Mouse (Mus musculus) cerebellum, adult 9-11 months (tissue): Measurements from ENCODE around the gene Zmpste24.
A peak's percentile ranks its signal among the peaks of the same experiment; 100 is the strongest.

ENCODE experiments used
- DNase-seq: peaks from one replicate; pipeline ENCODE4 v3.0.0; 2022

Gene Zmpste24

DNA sequence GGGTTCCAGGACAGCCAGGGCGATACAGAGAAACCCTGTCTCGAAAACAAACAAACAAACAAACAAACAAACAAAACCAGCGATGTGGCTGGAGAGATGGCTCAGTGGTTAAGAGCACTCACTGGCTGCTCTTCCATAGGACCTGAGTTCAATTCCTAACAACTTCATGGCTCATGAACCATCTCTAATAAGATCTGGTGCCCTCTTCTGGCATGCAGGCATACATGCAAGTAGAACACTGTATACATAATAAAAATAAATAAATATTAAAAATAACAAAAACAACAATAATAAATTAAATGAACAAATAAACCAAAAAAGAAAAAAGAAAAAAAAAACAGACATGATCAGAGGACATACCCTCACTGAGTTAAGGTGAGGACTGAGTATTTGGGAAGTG is 68.4 kb downstream of the Zmpste24 start:
- no peak for DNase-seq

DNA sequence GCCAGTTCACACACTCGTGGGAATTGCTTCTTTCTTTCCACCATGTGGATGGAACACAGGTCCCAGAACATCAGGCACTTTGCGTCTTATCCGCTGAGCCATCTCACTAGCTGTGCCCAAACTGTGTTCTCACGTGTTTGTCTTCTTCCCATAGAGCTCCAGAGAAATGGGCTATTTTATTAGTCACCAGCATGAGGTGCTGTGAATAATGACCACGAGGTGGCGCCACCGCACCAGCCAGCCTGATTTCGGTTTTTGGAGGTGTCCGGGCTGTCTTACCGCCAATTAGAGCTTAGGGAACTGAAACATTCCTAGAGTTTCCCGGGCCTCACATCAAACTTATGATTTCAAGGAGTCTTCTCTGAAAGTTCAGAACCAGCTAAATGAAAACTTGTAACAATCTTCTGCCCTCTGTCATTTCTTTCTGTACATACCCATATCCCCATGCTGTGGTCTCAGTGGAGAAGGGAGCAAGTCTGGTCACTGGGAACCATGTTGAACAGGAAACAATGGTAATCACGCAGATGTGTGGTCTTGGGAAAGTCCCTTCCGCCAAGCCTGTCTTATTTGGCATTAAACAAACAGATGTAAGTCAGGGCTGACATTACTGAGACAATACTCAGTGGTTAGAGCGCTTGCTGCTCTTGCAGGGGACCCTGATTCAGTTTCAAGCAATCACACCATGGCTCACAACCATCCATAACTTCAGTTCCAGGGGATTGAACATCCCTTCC is 69.2 kb downstream of the Zmpste24 start:
- DNase-seq: no peak

DNA sequence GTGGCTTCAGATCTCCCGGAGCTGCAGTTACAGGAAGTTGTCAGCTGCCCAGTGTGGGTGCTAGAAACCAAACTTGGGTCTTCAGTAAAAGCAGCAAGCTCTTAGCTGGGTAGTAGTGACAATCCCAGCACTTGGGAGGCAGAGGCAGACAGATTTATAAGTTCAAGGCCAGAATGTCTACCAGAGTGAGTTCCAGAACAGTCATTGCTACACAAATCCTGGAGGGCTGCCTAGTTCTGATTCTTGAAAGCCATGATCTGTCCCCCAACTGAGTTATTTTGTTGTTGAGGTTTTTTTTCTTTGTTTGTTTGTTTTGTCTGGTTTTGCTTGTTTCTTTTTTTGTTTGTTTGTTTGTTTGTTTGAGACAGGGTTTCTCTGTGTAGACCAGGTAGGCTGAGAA is 69.9 kb downstream of the Zmpste24 start:
- DNase-seq: no peak

DNA sequence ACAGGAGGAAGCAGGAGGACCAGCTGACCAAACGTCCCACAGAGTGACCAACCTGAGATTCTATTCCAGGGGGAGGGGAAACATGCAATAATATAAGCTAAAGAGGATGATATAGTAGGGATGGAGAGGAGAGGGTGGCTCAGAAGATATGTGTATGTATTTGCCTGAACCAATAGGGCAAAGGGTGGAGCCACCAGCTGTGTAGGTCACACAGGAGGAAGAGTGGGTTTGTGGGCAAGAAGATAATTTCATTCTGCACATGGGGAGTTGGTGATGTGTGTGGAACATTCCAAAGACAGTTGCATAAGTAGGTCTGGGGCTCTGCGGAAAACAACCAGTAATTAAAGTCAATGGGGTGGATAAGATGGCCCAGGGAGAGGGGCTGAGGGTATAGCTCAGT is 72.4 kb downstream of the Zmpste24 start:
- no peak for DNase-seq

DNA sequence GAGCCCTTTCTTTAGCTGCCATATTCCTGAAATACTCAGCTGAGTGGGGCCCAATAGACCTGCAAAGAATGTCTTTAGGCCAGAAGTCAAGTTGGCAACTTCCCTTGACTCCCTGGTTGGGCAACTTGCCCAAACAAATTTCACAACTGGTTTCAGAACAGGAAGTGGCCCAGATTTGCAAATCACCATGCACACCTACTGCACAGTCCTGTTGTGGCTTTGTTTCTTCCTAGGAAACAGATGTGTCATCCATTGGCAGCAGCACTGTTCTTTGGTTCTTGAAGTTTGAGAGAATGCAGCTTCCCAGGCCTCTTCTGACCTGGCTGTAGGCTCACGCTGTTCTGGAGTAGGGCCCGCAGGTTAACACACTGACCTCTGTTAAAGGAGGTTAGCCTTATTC is 74.1 kb downstream of the Zmpste24 start:
- DNase-seq: no peak

DNA sequence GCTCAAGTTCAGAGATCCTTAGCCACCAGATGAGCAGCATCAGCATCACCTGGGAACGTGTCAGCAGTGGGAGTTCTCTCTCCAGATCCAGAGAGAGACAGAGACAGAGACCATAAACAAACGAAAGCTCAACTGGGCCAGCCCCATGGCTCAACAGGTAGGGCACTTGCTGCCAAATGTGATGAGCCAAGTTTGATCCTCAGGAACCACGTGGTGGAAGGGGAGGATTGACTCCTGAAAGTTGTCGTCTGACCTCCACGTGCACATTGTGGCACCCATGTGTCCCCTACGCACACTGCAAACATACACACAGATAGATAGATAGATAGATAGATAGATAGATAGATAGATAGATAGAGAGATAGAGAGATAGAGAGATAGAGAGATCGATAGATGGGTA is 74.6 kb downstream of the Zmpste24 start:
- no peak for DNase-seq

DNA sequence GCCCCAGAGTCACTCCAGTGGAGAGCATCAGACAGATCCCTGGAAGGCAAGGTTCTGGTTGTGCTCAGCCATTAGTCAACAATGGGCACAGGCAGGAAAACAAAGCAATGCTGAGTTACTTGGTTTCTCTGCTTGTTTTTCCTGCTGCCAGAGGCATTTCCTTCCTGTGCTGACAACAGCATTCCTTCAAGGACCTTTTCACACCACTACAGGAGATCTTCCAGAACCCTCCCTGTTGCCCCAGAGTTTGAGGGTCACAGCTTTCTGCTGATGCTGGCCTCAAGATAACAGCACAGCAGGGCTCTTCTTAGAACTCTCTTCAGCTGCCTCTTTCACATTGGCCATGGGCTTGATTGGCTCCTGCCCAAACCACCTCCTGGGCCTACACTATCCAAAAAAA is 76.1 kb downstream of the Zmpste24 start:
- no peak for DNase-seq

DNA sequence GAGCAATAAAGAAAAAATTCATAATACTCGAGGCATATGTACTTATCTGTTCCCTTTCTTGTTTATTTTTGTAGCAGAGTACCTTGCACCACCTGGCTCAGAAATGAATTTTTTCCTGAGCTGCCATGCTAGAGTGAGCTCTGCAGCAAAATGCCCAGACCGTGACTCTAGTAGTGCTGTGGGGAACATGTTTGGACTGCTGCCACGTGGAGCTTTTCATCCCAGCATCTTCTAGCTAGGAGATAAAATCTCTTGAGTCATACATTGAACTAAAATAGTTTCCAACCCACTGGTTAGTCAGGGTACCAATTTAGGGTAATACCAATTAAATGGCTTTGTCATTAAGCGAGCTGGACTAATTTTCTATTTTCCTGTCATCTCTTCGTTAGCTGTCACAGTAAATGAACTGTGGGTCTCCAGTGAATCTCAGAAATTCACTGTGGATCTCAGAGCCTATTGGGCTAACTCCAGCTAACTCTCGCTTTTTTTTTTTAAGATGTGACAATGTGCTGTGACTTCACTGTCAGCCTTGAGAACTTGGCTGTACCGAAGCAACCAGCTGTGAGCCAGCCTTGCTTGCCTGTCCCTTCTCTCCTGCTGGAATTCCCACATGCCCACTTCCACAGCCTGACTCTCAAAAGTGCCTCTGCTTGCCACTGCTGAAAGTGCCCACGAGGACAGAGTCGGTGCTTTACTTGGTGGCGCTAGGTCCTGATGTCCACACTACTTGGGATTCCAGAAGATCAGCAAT is 77.8 kb downstream of the Zmpste24 start:
- no peak for DNase-seq

DNA sequence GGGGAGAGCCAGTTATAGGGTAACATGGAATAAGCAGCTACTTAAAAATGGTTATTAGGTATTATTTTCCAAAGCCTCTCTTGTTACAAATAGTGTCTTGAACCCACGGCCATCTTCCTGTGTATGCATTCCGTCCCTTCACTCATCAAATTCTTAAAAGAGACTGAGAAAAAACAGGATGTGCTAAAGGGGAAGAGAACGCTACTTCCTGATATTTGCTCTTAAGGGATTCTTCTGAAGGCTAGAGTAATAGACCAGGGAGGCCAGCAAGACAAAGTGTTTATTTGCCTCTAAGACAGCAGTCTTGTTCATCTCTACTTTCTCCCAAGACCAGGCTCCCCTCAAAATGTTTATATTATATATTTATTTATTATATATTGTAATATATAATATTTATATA is 79.8 kb downstream of the Zmpste24 start:
- no peak for DNase-seq

DNA sequence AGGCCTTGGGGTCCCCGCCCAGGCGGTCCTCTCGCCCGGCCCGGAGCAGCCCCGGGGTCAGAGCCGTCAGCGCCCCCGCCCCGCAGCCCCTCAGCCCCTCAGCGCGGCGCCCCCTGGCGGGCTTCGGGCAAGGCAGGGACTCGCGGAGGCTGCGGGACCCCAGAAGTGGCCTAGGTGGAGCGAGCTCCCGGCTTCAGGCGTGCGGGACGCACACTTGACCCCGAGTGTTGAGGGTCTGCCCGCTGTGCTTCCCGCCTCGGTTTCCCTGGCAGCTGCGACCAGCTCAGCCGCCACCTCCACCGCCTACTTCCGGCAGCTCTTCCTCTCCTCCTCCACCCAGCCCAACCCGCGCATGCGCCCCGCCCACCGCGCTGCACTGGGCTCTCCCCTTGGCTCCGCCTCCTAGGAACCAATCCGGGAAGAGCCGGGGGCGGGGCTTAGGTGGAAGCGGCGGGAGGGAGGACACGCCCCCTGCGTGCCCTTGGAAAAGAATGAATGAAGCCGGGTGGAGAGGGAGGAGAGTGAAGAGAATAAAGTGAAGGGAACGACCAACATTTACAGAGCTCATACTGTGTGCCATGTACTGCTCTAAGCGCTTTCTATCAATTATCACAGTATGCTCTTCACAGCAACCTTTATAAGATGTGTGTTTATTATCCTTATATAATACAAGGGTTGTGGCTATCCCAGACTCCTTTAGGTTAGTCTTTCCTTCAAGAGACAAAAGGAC is 80.9 kb downstream of the Zmpste24 start, which contains the start of gene Smap2:
TSS of gene Smap2 (minus strand) at position 320 of the 730 bp plus-strand sequence.
- DNase-seq: peak; percentile 99

DNA sequence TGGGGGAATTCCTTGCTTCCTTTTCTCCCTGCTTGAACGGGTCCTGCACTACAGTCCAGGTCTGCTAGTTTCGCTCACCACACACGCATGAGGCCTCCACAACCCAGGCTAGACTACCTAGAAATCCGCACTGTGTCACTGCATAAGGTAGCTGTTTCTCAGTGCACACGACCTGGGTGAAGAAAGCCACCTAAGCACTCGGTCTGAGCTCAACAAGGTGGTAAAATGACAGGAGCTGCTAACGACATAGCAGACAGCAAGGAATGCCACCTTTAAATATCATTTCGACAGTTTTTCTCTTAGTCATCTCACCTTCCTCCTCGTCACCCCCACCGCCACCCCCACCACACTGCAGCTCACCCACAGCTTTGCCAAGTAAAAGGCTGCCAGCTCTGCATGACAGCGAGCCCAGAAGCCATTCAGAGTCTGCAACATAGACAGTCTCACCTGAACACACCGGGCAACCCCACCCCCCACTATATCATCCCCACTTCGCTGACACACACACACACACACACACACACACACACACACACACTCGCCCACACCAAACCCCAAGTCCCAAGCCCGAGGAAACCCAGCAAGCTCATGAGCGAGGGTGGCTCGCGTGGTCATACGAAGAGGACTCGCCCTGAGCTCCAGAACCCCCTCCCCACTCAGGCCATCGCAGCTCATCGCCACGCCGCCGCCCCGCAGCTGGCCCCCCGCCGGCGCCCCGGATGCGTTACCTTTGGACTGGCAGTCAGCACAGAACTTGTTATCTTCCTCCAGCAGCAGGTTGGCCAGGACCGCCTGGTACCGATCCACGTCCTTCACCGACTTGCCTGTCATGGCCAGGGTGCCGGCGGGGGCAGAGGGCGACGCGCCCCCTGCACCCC is 81.8 kb downstream of the Zmpste24 start:
- peak; percentile 82 for DNase-seq

DNA sequence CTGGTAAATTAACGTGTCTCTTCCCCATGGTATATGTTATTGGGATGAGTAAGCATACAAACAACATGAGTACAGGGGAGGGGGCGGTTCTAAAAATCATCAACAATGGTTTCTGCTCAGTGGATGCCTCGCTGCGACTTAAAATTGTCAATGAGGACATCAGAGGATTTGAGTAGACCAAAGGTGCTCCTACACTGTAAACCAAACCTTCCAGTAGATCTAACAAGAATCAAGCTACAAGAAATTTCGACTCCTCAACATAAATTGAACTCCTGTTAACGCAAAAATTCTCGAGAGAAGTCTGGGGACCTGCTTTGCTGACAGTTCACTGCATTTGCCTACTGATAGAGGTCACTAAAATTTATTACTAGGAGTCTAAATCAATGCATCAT is 82.8 kb downstream of the Zmpste24 start:
- no peak for DNase-seq

DNA sequence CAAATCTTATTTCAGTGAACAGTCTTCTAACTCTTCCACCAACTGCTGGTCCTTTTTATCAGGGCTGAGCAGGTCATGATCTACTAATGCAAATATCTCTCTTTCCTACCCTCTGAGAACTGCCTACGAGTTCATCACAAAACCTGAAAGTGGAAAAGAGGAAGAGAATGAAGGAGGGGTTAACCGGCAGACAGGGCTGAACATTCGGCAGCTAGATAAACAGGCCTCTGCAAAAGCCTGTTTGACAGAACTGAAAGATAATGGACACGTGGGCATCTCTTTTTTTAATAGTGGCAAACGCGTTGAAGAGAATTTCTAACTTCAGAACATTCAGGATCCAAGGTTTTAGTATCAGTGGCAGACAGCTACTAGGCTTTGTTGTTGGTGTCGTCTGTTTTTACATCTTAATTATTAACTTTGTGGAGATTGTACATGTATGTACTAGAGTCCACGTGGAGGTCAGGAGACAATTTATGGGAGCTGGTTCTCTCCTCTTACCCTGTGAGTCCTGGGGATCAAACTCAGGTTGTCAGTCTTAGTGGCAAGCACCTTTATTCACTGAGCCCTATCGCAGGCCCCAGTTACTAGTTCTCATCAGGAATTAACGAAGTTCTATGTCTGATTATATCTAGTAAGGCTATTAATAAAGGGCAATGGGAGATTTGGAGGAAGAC is 83.3 kb downstream of the Zmpste24 start:
- no peak for DNase-seq

DNA sequence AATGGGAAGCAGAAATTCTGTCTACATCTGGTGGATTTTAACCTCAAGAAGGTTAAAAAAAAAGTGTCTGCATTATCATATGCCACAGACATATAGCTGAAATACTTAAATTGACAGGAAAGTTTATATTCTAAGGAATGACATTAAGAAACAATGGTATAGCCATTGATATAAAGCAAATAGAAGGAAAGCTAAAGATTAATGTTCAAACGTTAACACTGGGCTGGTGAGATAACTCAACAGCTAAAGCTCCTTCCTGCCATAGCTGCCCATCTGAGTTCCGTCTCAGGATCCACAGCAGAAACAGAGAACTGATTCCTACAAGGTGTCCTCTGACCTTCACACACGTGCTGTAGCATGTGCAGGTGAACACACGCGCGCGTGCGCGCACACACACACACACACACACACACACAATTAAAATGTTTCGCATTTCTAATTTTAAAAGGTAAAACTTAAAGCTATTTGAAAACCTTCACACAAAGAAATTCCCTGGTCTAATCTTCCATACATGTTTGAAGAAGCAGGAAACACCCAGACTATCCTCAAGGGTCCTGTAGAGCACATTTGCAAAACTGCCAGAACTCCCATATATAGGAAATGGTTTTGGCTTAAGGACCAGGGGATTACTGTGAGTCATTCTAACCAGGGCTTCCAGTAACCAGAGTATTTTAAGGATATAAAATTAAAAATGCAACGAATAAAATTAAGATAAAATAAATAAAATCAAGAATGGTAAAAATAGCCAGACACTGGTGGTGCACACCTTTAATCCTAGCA is 87.1 kb downstream of the Zmpste24 start:
- no peak for DNase-seq
